Mouse (Mus musculus) liver, postnatal 0 days (tissue): ENCODE results near the gene Xpnpep3. TPM values are rescaled to one million over a fixed set of nuclear protein-coding genes. Genes with fewer than 3 reads are reported as not detected.

ENCODE experiments used
- ATAC-seq: fragments of 200-750 bp; cut with Nextera tagmentation; 2 replicates; pipeline ENCODE4 v1.8.0; 2017; ENCODE audit warnings: mild to moderate bottlenecking, moderate library complexity
- DNase-seq: peaks from one replicate; pipeline ENCODE4 v3.0.0-alpha.2; 2016
- H3K27ac ChIP-seq: fragments of 300-500 bp; sonication (generic); 2 replicates; pipeline ENCODE4 v1.5.1; 2014; ENCODE audit warnings: antibody characterized with exemption, moderate library complexity, mild to moderate bottlenecking, low read depth
- H3K27me3 ChIP-seq: fragments of 300-500 bp; sonication (generic); 2 replicates; pipeline ENCODE4 v1.6.1; 2014; ENCODE audit warnings: low read length, control low read depth, mixed read lengths; ENCODE audit not compliant: insufficient read depth
- H3K36me3 ChIP-seq: fragments of 300-500 bp; sonication (generic); replicated peaks from 2 replicates; pipeline ENCODE4 v1.6.1; 2014; ENCODE audit warnings: mild to moderate bottlenecking, control low read depth, low read length, moderate library complexity, mixed read lengths; ENCODE audit not compliant: insufficient read depth
- H3K4me1 ChIP-seq: fragments of 300-500 bp; sonication (generic); 2 replicates; pipeline ENCODE4 v1.6.1; 2014; ENCODE audit warnings: antibody characterized with exemption, mild to moderate bottlenecking, control low read depth; ENCODE audit not compliant: insufficient read depth
- H3K4me2 ChIP-seq: fragments of 300-500 bp; sonication (generic); 2 replicates; pipeline ENCODE4 v1.6.1; 2014; ENCODE audit warnings: low read depth, mild to moderate bottlenecking, low read length, moderate library complexity, mixed read lengths
- H3K4me3 ChIP-seq: fragments of 300-500 bp; sonication (generic); 2 replicates; pipeline ENCODE4 v1.5.1; 2014; ENCODE audit warnings: low read depth, low read length
- H3K9ac ChIP-seq: fragments of 300-500 bp; sonication (generic); replicated peaks from 2 replicates; pipeline ENCODE4 v1.6.1; 2014; ENCODE audit warnings: mild to moderate bottlenecking, moderate library complexity
- H3K9me3 ChIP-seq: fragments of 300-500 bp; sonication (generic); 2 replicates; pipeline ENCODE4 v1.6.1; 2016; ENCODE audit warnings: mild to moderate bottlenecking, control low read depth, low read length, mixed read lengths
- CTCF ChIP-seq: sonication (generic); IDR thresholded peaks from 2 replicates; pipeline ENCODE4 v1.5.1; 2016; ENCODE audit warnings: antibody characterized with exemption, low read depth
- EP300 ChIP-seq: IDR thresholded peaks from 2 replicates; pipeline ENCODE4 v1.6.1; 2016; ENCODE audit warnings: antibody characterized with exemption, low read depth, mild to moderate bottlenecking
- WGBS: fragments of 180-500 bp; shearing (Covaris S2); extraction: QIAGEN DNeasy Blood & Tissue Kit; methylation state at CpG from one replicate; pipeline ENCODE4 v1.1.7; 2014; ENCODE audit not compliant: insufficient replicate concordance; 5-methylcytosine and 5-hydroxymethylcytosine counted together
- polyA plus RNA-seq: library from polyadenylated mRNA; unstranded; fragments of >200 nt; fragmentation: Nextera tagmentation; extraction: Ambion mirVana; gene quantifications from 2 replicates; pipeline ENCODE4 v1.2.1, GENCODE M21; 2015

Gene Xpnpep3
- polyA plus RNA-seq, 1 experiment from 2014 or later, result 4.3 TPM

DNA sequence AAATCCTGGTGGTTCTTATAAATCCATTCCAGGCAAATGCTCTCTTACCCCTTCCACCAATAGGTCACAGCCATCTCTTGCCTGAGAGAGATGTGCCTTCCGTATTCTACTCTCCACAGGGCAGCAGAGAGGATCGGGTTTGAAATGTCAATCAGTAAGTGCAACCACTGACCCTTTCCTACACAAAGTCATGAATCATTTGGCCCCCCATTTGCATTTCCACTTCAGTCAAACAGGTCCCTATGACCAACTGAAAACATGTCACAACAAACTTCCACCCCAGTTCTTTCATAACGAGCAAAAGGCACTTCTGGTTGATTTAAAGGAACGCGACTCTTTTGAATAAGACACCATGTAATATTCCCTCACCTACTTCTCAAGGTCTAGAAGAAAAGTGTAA is 40.5 kb upstream of the Xpnpep3 start:
- H3K27ac ChIP-seq, result peak overlapping the region; percentile 30
- H3K36me3 ChIP-seq, result peaks cover 5% of the 10 kb centered on the region; the same call in 1 of the 2 replicates
- DNase-seq, result no peak
- H3K9ac ChIP-seq, result no peak overlapping the region
- TF ChIP-seq EP300 (no peak), CTCF (no peak)
- no peaks in the 10 kb centered on the region for H3K27me3 ChIP-seq
- no peak for ATAC-seq
- peaks cover 38% of the 10 kb centered on the region for H3K4me1 ChIP-seq
- peak overlapping the region; percentile 88 for H3K4me2 ChIP-seq
- WGBS, result 66% methylated on average over 5 of the region's 5 CpGs
- H3K4me3 ChIP-seq, result peak overlapping the region; percentile 70
- H3K9me3 ChIP-seq, result no peaks in the 10 kb centered on the region

DNA sequence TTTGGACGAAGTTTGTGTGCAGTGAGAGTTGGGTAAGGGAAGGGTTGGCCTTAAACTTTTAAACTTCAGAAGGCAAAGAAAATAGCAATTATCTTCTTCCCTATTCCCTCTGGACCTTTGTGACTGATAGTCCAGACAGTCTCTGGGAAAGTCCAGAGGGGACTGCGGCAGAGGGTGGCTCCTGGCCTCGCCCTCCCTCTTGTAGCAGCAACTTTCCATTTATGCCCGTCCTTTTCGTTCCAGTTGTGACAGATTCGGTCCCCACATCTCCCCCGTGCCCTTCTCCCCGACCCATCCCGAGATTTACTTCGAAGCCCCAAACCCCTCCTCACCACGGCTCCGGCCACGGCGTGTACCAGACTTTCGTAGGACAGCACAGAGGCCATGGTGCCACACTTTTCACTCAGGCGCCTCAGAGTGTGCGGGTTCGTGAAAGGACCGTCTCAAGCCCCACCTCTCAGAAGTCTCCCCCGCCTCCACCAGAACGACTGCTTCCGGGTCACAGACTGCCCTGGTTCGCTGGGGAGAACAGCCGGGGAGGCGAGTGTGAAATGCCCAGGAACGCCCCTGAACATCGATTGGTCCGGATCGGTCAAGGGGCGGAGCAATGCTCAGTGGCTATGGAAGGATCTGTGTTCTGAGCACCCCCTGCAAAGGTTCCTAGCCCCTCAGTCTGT is 39.5 kb upstream of the Xpnpep3 start, which contains the start of gene Slc25a17:
Gene Slc25a17, minus strand, starts transcription at position 468 of the 677 bp plus-strand sequence.
- Histone ChIP-seq H3K36me3 (peaks cover 5% of the 10 kb centered on the region; the same call in 1 of the 2 replicates), H3K9ac (peak within 1 kb of the TSS; percentile 76), H3K4me2 (peak within 1 kb of the TSS; percentile 88), H3K27ac (peak within 1 kb of the TSS; percentile 83), H3K4me1 (peaks cover 38% of the 10 kb centered on the region), H3K9me3 (no peaks in the 10 kb centered on the region), H3K27me3 (no peaks in the 10 kb centered on the region), H3K4me3 (peak within 1 kb of the TSS; percentile 70)
- peak; percentile 98 for ATAC-seq
- under 1% methylated on average over 30 of the region's 30 CpGs for WGBS
- peak; percentile 96 for DNase-seq
- TF ChIP-seq EP300 (no peak), CTCF (no peak)

DNA sequence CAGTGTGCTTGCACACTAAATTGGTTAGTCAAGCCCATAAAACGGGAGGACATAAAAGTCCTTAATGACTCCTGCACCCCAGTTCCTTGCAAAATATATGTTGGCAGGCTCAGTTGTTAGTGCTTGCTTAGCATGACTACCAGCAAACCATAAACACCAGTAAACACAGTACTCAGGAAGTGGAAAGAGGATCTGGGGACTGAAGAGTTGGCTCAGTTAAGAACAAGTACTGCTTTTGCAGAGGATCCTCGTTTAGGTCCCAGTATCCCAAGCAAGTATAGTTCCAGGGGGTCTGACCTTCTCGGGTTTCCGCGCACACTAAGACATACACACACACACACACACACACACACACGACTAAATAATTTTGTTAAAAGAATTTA is 38.9 kb upstream of the Xpnpep3 start:
- peaks cover 38% of the 10 kb centered on the region for H3K4me1 ChIP-seq
- no peak for TF ChIP-seq EP300
- TF ChIP-seq CTCF, result no peak
- H3K9ac ChIP-seq, result peak overlapping the region; percentile 40

DNA sequence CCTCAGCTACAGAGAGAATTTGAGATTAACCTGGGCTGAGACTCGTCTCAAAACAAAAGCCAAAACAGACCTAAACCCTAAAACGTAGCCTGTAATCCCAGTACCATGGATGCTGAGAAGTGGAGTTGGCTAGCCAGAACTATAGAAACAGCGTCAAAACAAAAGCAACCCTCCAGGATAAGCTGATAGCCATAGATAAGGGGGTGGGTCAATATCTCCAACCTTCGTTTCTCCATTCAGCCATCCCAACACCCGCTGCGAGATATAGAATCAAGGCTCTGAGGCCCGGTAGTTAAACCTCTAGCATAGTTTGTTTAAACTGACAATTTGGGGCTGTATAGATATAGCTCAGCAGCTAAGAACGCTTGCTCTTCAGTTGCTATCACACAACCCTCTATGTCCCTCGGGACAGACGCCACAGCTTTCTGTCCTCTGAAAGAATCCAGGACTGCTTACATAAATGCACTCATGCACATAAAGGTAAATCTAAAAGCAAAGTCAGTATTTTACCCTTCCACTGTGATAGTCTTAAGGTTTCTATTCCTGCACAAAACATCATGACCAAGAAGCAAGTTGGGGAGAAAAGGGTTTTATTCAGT is 38.4 kb upstream of the Xpnpep3 start:
- no peak for TF ChIP-seq CTCF
- no peak for TF ChIP-seq EP300

More for the DNA sequence above, 38.9 kb upstream of the Xpnpep3 start:
- H3K4me2 ChIP-seq, result peak overlapping the region; percentile 88
- ATAC-seq (peak; percentile 58), DNase-seq (no peak)
- peaks cover 10% of the 10 kb centered on the region; the same call in 1 of the 2 replicates for H3K36me3 ChIP-seq
- peak overlapping the region; percentile 70 for H3K4me3 ChIP-seq
- H3K27ac ChIP-seq, result peak overlapping the region; percentile 83
- H3K9me3 ChIP-seq, result no peaks in the 10 kb centered on the region
- 26% methylated on average over 6 of the region's 6 CpGs for WGBS
- no peaks in the 10 kb centered on the region for H3K27me3 ChIP-seq

DNA sequence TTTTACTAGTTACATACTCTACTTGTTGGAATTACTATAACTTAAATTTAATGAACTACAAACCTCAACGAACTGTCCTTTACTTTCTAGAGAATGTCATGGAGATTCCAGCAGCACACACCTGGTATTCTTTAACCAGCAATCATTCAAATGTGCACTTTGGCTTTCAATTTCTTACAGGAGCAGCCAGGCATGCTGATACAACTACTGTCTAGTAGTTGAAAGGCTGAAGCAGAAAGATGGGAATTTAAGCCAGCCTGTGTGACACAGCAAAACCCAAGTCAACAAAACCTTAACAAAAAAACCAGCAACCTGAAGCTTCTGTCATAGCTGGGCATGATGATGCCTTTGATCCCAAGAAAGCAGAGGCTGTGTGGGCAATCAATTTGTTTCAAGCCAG is 37.4 kb upstream of the Xpnpep3 start:
- H3K4me3 ChIP-seq, result no peak overlapping the region
- peaks cover 21% of the 10 kb centered on the region for H3K36me3 ChIP-seq
- 57% methylated on average over 1 of the region's 1 CpGs for WGBS
- DNase-seq, result no peak
- peak overlapping the region; percentile 49; the same call in 1 of the 2 replicates for H3K27ac ChIP-seq
- no peak for TF ChIP-seq EP300
- TF ChIP-seq CTCF, result no peak
- H3K9ac ChIP-seq, result no peak overlapping the region
- no peak for ATAC-seq
- no peaks in the 10 kb centered on the region for H3K27me3 ChIP-seq
- no peaks in the 10 kb centered on the region for H3K9me3 ChIP-seq
- peaks cover 41% of the 10 kb centered on the region for H3K4me1 ChIP-seq
- H3K4me2 ChIP-seq, result no peak overlapping the region

More for the DNA sequence above, 38.4 kb upstream of the Xpnpep3 start:
- peak overlapping the region; percentile 83 for H3K27ac ChIP-seq
- peaks cover 14% of the 10 kb centered on the region for H3K36me3 ChIP-seq
- H3K4me1 ChIP-seq, result peaks cover 38% of the 10 kb centered on the region
- peak overlapping the region; percentile 40 for H3K9ac ChIP-seq
- H3K9me3 ChIP-seq, result no peaks in the 10 kb centered on the region
- DNase-seq, result no peak
- WGBS, result 16% methylated on average over 10 of the region's 10 CpGs
- no peak for ATAC-seq
- H3K27me3 ChIP-seq, result no peaks in the 10 kb centered on the region
- peak overlapping the region; percentile 70 for H3K4me3 ChIP-seq
- peak overlapping the region; percentile 88 for H3K4me2 ChIP-seq

DNA sequence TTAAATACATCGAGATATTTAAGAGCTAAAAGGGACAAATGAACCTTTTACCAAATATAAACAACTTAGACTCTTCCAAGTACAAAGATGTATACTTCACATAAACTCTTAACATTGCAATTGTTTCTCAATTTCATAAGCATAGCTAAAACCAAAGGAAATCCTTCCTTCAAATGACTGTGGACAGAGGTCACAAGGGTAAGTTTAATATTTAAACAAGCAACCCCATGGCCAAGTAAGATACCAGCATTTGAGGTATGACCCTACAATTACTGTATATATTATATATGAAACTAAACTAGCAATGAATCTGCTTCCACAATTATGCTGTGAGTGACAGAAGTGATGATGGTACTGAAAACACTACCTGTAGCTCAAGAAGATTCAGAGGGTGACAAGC is 35.7 kb upstream of the Xpnpep3 start:
- WGBS, result 71% methylated on average over 1 of the region's 1 CpGs
- Histone ChIP-seq H3K4me2 (no peak overlapping the region), H3K4me3 (no peak overlapping the region), H3K27me3 (no peaks in the 10 kb centered on the region), H3K36me3 (peaks cover 25% of the 10 kb centered on the region), H3K9ac (no peak overlapping the region), H3K9me3 (no peaks in the 10 kb centered on the region), H3K4me1 (peaks cover 32% of the 10 kb centered on the region), H3K27ac (no peak overlapping the region)
- DNase-seq, result no peak
- TF ChIP-seq EP300, result no peak
- TF ChIP-seq CTCF, result no peak
- ATAC-seq, result no peak
